Mouse (Mus musculus): ENCODE data around the gene Sowaha. TPM values are rescaled to one million over a fixed set of nuclear protein-coding genes. Genes with fewer than 3 reads are reported as not detected.

The Sowaha gene
- total RNA-seq, 1 experiment from 2014 or later, result not detected

GRCm38 (mm10) chr11:53507098-53507805 is 27.2 kb upstream of the Sowaha start:
- no peak for ATAC-seq (replicated peaks; ENCODE audit: insufficient number of reproducible peaks, low FRiP score, low TSS enrichment, poor library complexity, severe bottlenecking)

- no peak for ATAC-seq (replicated peaks; ENCODE audit: insufficient number of reproducible peaks, low FRiP score, low TSS enrichment, poor library complexity, severe bottlenecking)
These were observed 25.1 kb upstream of the Sowaha start for GRCm38 (mm10) chr11:53505026-53505663.

- ATAC-seq (replicated peaks; ENCODE audit: insufficient number of reproducible peaks, low FRiP score, low TSS enrichment, poor library complexity, severe bottlenecking), result no peak
These were observed 24.3 kb upstream of the Sowaha start for GRCm38 (mm10) chr11:53504376-53504775.

- no peak for ATAC-seq (replicated peaks; ENCODE audit: insufficient number of reproducible peaks, low FRiP score, low TSS enrichment, poor library complexity, severe bottlenecking)
These were observed 23.7 kb upstream of the Sowaha start for GRCm38 (mm10) chr11:53503738-53504137.

- no peak for ATAC-seq (replicated peaks; ENCODE audit: insufficient number of reproducible peaks, low FRiP score, low TSS enrichment, poor library complexity, severe bottlenecking)
These were observed 22.1 kb upstream of the Sowaha start for GRCm38 (mm10) chr11:53502039-53502765.

- ATAC-seq (replicated peaks; ENCODE audit: insufficient number of reproducible peaks, low FRiP score, low TSS enrichment, poor library complexity, severe bottlenecking), result no peak
These were observed 20.5 kb upstream of the Sowaha start for GRCm38 (mm10) chr11:53500569-53500968.

- no peak for ATAC-seq (replicated peaks; ENCODE audit: insufficient number of reproducible peaks, low FRiP score, low TSS enrichment, poor library complexity, severe bottlenecking)
These were observed 16.9 kb upstream of the Sowaha start for GRCm38 (mm10) chr11:53496946-53497345.

- no peak for ATAC-seq (replicated peaks; ENCODE audit: insufficient number of reproducible peaks, low FRiP score, low TSS enrichment, poor library complexity, severe bottlenecking)
These were observed 15.3 kb upstream of the Sowaha start for GRCm38 (mm10) chr11:53495417-53495816.

GRCm38 (mm10) chr11:53493243-53493955 is 13.3 kb upstream of the Sowaha start:
- ATAC-seq (replicated peaks; ENCODE audit: insufficient number of reproducible peaks, low FRiP score, low TSS enrichment, poor library complexity, severe bottlenecking), result no peak

- ATAC-seq (replicated peaks; ENCODE audit: insufficient number of reproducible peaks, low FRiP score, low TSS enrichment, poor library complexity, severe bottlenecking), result no peak
These were observed 11.9 kb upstream of the Sowaha start for GRCm38 (mm10) chr11:53491954-53492401.

- ATAC-seq (replicated peaks; ENCODE audit: insufficient number of reproducible peaks, low FRiP score, low TSS enrichment, poor library complexity, severe bottlenecking), result no peak
These were observed 9.3 kb upstream of the Sowaha start for GRCm38 (mm10) chr11:53489421-53489820.

GRCm38 (mm10) chr11:53489007-53489406 is 8.9 kb upstream of the Sowaha start:
- ATAC-seq (replicated peaks; ENCODE audit: insufficient number of reproducible peaks, low FRiP score, low TSS enrichment, poor library complexity, severe bottlenecking), result no peak

- no peak for ATAC-seq (replicated peaks; ENCODE audit: insufficient number of reproducible peaks, low FRiP score, low TSS enrichment, poor library complexity, severe bottlenecking)
These were observed 6.9 kb upstream of the Sowaha start for GRCm38 (mm10) chr11:53486822-53487594.

GRCm38 (mm10) chr11:53486351-53486750 is 6.3 kb upstream of the Sowaha start:
- ATAC-seq (replicated peaks; ENCODE audit: insufficient number of reproducible peaks, low FRiP score, low TSS enrichment, poor library complexity, severe bottlenecking), result no peak

GRCm38 (mm10) chr11:53485719-53486118 is 5.6 kb upstream of the Sowaha start:
- ATAC-seq (replicated peaks; ENCODE audit: insufficient number of reproducible peaks, low FRiP score, low TSS enrichment, poor library complexity, severe bottlenecking), result no peak

GRCm38 (mm10) chr11:53483159-53483891 is 3.3 kb upstream of the Sowaha start:
- no peak for ATAC-seq (replicated peaks; ENCODE audit: insufficient number of reproducible peaks, low FRiP score, low TSS enrichment, poor library complexity, severe bottlenecking)

- no peak for ATAC-seq (replicated peaks; ENCODE audit: insufficient number of reproducible peaks, low FRiP score, low TSS enrichment, poor library complexity, severe bottlenecking)
These were observed 1.1 kb upstream of the Sowaha start for GRCm38 (mm10) chr11:53481088-53481730.

All from monocyte, adult 5-6 weeks (primary cell).